Mouse (Mus musculus) myocyte (in vitro differentiated cells): ENCODE results near the gene Prex1. TPM values are rescaled to one million over a fixed set of nuclear protein-coding genes. Genes with fewer than 3 reads are reported as not detected.

Source experiments
- H3K27me3 ChIP-seq: one replicate; pipeline ENCODE4 v1.6.1; 2011; ENCODE audit not compliant: control insufficient read depth, insufficient read depth, insufficient read length
- H3K36me3 ChIP-seq: one replicate; pipeline ENCODE4 v1.6.1; 2011; ENCODE audit not compliant: control insufficient read depth, insufficient read depth
- H3K4me2 ChIP-seq: one replicate; pipeline ENCODE4 v1.6.1; 2011; ENCODE audit warnings: low read depth, control low read depth
- H3K4me3 ChIP-seq: one replicate; pipeline ENCODE4 v1.5.1; 2011; ENCODE audit warnings: mild to moderate bottlenecking, control low read depth, moderate library complexity
- H3K79me2 ChIP-seq: one replicate; pipeline ENCODE4 v1.6.1; 2011; ENCODE audit not compliant: control insufficient read depth, insufficient read depth
- H3ac ChIP-seq: one replicate; pipeline ENCODE4 v1.6.1; 2011; ENCODE audit not compliant: control insufficient read depth, insufficient read length
- CEBPB ChIP-seq: IDR thresholded peaks from 2 replicates; pipeline ENCODE4 v1.6.1; 2011; ENCODE audit warnings: mild to moderate bottlenecking, moderate library complexity; ENCODE audit not compliant: poor library complexity, insufficient read depth, severe bottlenecking
- E2F4 ChIP-seq: IDR thresholded peaks from one replicate; pipeline ENCODE4 v1.6.1; 2011; ENCODE audit warnings: mild to moderate bottlenecking, control low read depth, moderate library complexity; ENCODE audit not compliant: insufficient read depth
- MAX ChIP-seq: IDR thresholded peaks from one replicate; pipeline ENCODE4 v1.6.1; 2011; ENCODE audit warnings: low read depth, mild to moderate bottlenecking, control low read depth
- MYOD1 ChIP-seq, 3 experiments: IDR thresholded peaks; one replicate each; pipeline ENCODE4 v1.6.1; 2011; ENCODE audit warnings: control low read depth in 2 of 3, low read depth in 2 of 3, mild to moderate bottlenecking in 2 of 3, moderate library complexity in 1 of 3; ENCODE audit not compliant: insufficient read length in 2 of 3, control insufficient read depth in 1 of 3
- MYOG ChIP-seq, 3 experiments: IDR thresholded peaks; one replicate each; pipeline ENCODE4 v1.6.1; 2011; ENCODE audit warnings: control low read depth in 2 of 3, low read depth in 2 of 3, mild to moderate bottlenecking in 2 of 3; ENCODE audit not compliant: insufficient read length in 2 of 3, control insufficient read depth in 1 of 3, insufficient read depth in 1 of 3
- POLR2A ChIP-seq: IDR thresholded peaks from one replicate; pipeline ENCODE4 v1.6.1; 2011; ENCODE audit warnings: low read depth, mild to moderate bottlenecking, control low read depth, moderate library complexity; ENCODE audit not compliant: insufficient read length
- POLR2AphosphoS2 ChIP-seq: IDR thresholded peaks from one replicate; pipeline ENCODE4 v1.6.1; 2011; ENCODE audit warnings: low read depth, control low read depth; ENCODE audit not compliant: insufficient read length
- REST ChIP-seq: IDR thresholded peaks from one replicate; pipeline ENCODE4 v1.6.1; 2011; ENCODE audit warnings: mild to moderate bottlenecking, control low read depth, moderate library complexity; ENCODE audit not compliant: insufficient read depth, insufficient read length
- SRF ChIP-seq: IDR thresholded peaks from one replicate; pipeline ENCODE4 v1.6.1; 2011; ENCODE audit warnings: low read depth; ENCODE audit not compliant: control insufficient read depth, insufficient read length
- TCF12 ChIP-seq: IDR thresholded peaks from one replicate; pipeline ENCODE4 v1.6.1; 2011; ENCODE audit warnings: mild to moderate bottlenecking, control low read depth; ENCODE audit not compliant: poor library complexity, insufficient read depth, severe bottlenecking
- TCF3 ChIP-seq: IDR thresholded peaks from one replicate; pipeline ENCODE4 v1.6.1; 2011; ENCODE audit warnings: low read depth, control low read depth; ENCODE audit not compliant: insufficient read length
- USF1 ChIP-seq: IDR thresholded peaks from one replicate; pipeline ENCODE4 v1.6.1; 2011; ENCODE audit warnings: low read depth, mild to moderate bottlenecking, control low read depth, moderate library complexity
- polyA plus RNA-seq: library from polyadenylated mRNA; unstranded; fragments of >200 nt; fragmentation: generic; extraction: Trizol; gene quantifications from one replicate; pipeline ENCODE4 v1.2.1, GENCODE M21; 2012; ENCODE audit warnings: missing spikeins

Prex1 gene
- polyA plus RNA-seq, 1 experiment: 0.17 TPM

- TF ChIP-seq POLR2AphosphoS2 (no peak), CEBPB (no peak), E2F4 (no peak), SRF (no peak), TCF12 (no peak), USF1 (no peak), TCF3 (no peak), MYOD1 (IDR thresholded peaks at IDR 0.05; ENCODE audit: control insufficient read depth in 1 of 3, insufficient read length in 2 of 3, low read depth in 2 of 3) (no peak), MYOG (IDR thresholded peaks at IDR 0.05; ENCODE audit: control insufficient read depth in 1 of 3, insufficient read depth in 1 of 3, insufficient read length in 2 of 3, low read depth in 2 of 3) (no peak), POLR2A (no peak), MAX (no peak), REST (no peak)
- Histone ChIP-seq H3K27me3 (peaks cover 34% of the 10 kb centered on the region), H3K4me2 (no peak overlapping the region)
Observed at GRCm38 (mm10) chr2:166544575-166545251, 168.9 kb downstream of the Prex1 start.

DNA sequence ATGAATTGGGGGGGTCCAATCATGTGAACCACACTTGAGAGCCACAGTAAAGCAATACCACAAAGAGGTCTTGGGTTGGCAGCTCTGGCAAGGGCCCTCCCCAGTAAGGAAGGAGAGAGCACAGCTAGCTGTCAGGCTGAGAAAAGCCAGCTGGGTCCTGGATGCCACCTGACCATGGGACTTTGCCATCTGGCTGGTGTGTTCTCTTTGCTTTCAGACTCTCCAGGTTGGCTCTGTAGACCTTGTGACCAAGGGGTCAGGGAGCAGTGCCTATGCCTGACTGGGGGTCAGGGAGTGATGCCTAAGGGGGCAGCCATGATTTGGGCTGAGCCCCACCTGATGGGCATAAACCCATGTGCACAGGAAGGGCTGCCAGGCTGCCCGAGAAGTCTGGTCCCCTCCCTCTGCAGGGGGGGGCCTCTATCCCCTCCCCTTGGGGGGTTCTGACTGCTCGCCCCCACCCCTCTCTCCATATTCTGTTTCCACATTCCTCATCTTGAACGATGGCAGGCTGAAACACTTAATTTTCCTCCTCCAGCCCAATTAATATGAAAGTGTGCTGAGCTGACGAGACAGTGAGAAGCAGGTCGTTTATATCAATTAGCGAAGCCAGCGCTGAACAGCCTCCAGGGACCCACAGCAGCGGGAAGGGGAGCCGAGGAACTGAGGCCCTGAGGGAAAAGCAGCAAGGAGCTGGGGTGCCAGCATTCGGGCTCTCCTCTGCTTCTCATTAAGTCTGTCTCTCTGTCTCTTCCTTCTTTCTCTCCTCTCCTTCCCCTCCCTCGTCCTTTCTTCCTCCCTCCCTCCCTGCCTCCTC lies 172.3 kb downstream of the Prex1 start:
- H3K4me2 ChIP-seq: no peak overlapping the region
- TF ChIP-seq E2F4 (no peak), SRF (no peak), REST (no peak), POLR2AphosphoS2 (no peak), MYOG (IDR thresholded peaks at IDR 0.05; ENCODE audit: control insufficient read depth in 1 of 3, insufficient read depth in 1 of 3, insufficient read length in 2 of 3, low read depth in 2 of 3) (no peak), MYOD1 (IDR thresholded peaks at IDR 0.05; ENCODE audit: control insufficient read depth in 1 of 3, insufficient read length in 2 of 3, low read depth in 2 of 3) (no peak), POLR2A (no peak), CEBPB (no peak), USF1 (no peak), TCF12 (no peak)
- H3K79me2 ChIP-seq: no peaks in the 10 kb centered on the region
- H3K36me3 ChIP-seq: no peaks in the 10 kb centered on the region
- H3K4me3 ChIP-seq: no peak overlapping the region
- no peak overlapping the region for H3ac ChIP-seq
- H3K27me3 ChIP-seq: peaks cover 54% of the 10 kb centered on the region

More at GRCm38 (mm10) chr2:166544575-166545251, 168.9 kb downstream of the Prex1 start:
- Histone ChIP-seq H3K4me3 (no peak overlapping the region), H3K36me3 (no peaks in the 10 kb centered on the region), H3ac (no peak overlapping the region), H3K79me2 (no peaks in the 10 kb centered on the region)

GRCm38 (mm10) chr2:166540216-166540615 lies 173.4 kb downstream of the Prex1 start:
- Histone ChIP-seq H3K27me3 (peaks cover 54% of the 10 kb centered on the region), H3K4me2 (no peak overlapping the region), H3K79me2 (no peaks in the 10 kb centered on the region), H3K4me3 (no peak overlapping the region), H3ac (no peak overlapping the region), H3K36me3 (no peaks in the 10 kb centered on the region)
- TF ChIP-seq MYOD1 (IDR thresholded peaks at IDR 0.05; ENCODE audit: control insufficient read depth in 1 of 3, insufficient read length in 2 of 3, low read depth in 2 of 3) (no peak), POLR2AphosphoS2 (no peak), MYOG (IDR thresholded peaks at IDR 0.05; ENCODE audit: control insufficient read depth in 1 of 3, insufficient read depth in 1 of 3, insufficient read length in 2 of 3, low read depth in 2 of 3) (no peak), E2F4 (no peak)

DNA sequence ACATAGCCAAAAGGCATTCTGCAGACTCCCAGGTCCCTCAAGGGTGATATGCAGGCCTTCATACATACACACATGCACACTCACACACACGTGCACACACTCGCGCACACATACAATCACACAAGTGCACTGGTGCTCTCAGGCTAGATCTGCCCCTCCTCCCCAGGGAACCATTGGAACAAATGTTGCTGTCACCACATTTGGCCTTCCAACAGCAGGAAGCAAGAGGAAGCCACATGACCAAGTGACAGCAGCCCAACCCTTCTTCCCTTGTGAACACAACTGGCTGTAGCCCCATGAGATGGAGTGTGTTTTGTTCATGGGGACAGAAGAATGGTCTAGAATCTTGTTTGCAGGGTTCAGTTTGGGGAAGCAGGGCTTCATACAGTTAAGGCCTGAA lies 176.7 kb downstream of the Prex1 start:
- no peaks in the 10 kb centered on the region for H3K36me3 ChIP-seq
- H3K4me2 ChIP-seq: no peak overlapping the region
- no peak overlapping the region for H3K4me3 ChIP-seq
- no peak for TF ChIP-seq MYOG (IDR thresholded peaks at IDR 0.05; ENCODE audit: control insufficient read depth in 1 of 3, insufficient read depth in 1 of 3, insufficient read length in 2 of 3, low read depth in 2 of 3)
- no peak for TF ChIP-seq TCF12
- TF ChIP-seq TCF3: no peak
- no peak for TF ChIP-seq POLR2A
- TF ChIP-seq MYOD1 (IDR thresholded peaks at IDR 0.05; ENCODE audit: control insufficient read depth in 1 of 3, insufficient read length in 2 of 3, low read depth in 2 of 3): no peak
- TF ChIP-seq REST: no peak
- TF ChIP-seq USF1: no peak
- no peak for TF ChIP-seq CEBPB
- no peak for TF ChIP-seq POLR2AphosphoS2
- no peaks in the 10 kb centered on the region for H3K79me2 ChIP-seq
- H3K27me3 ChIP-seq: peaks cover 35% of the 10 kb centered on the region
- H3ac ChIP-seq: no peak overlapping the region
